Mouse (Mus musculus): Measurements from ENCODE around the gene Dpp10. TPM values are rescaled to one million over a fixed set of nuclear protein-coding genes. Genes with fewer than 3 reads are reported as not detected.

Gene Dpp10
- polyA plus RNA-seq, 1 experiment: not detected

DNA sequence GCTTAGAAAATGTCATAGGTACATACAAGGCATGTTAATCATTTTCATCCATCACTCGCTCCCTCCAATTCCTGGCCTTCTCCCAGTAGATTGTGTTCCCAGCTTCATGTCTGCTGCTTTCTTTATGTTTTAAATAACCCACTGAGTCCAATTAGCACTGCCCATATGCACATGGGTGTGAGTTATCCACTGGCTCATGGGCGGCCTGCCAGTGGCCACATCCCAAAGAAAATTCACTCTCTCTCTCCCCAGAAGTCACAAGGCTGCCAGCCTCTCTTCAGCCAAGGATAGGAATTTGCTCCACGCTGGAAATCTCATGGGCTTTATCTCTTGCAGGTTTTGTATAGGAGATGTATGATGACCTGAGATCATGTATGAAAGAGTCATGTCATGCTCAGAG is 338.1 kb downstream of the Dpp10 start:
- Histone ChIP-seq H3K4me1 (ENCODE audit: control insufficient read depth, insufficient read depth, low read length) (no peaks in the 10 kb centered on the region), H3K4me3 (ENCODE audit: insufficient read depth, low read length) (no peak overlapping the region), H3K27ac (ENCODE audit: insufficient read depth, low read depth, low read length) (no peak overlapping the region)
- TF ChIP-seq POLR2A (IDR thresholded peaks at IDR 0.05; ENCODE audit: borderline replicate concordance, low read depth, low read length) (no peak), CTCF (IDR thresholded peaks at IDR 0.05; ENCODE audit: low read depth, low read length) (no peak)

DNA sequence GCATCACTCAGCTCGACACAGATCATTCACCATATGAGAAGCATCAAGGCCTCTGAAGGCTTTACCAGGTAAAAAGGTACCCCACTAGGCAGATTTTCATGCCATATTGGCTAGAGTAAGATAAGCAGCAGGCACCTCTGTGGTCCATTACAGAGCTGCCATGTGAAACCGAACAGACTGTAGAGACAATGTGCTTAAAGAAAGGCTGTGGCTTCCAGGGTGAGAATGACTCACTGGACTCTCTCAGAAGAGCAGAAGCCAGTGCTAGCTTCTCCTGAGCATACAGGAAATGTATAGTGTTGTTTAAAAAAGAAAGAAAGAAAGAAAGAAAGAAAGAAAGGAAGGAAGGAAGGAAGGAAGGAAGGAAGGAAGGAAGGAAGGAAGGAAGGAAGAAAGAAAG is 386.9 kb downstream of the Dpp10 start:
- Histone ChIP-seq H3K4me1 (ENCODE audit: control insufficient read depth, insufficient read depth, low read length) (no peaks in the 10 kb centered on the region), H3K27ac (ENCODE audit: insufficient read depth, low read depth, low read length) (no peak overlapping the region), H3K4me3 (ENCODE audit: insufficient read depth, low read length) (no peak overlapping the region)
- TF ChIP-seq POLR2A (IDR thresholded peaks at IDR 0.05; ENCODE audit: borderline replicate concordance, low read depth, low read length): no peak
- no peak for TF ChIP-seq CTCF (IDR thresholded peaks at IDR 0.05; ENCODE audit: low read depth, low read length)

GRCm38 (mm10) chr1:123656607-123657006 is 388.8 kb downstream of the Dpp10 start:
- Histone ChIP-seq H3K27ac (ENCODE audit: insufficient read depth, low read depth, low read length) (no peak overlapping the region), H3K4me1 (ENCODE audit: control insufficient read depth, insufficient read depth, low read length) (no peaks in the 10 kb centered on the region), H3K4me3 (ENCODE audit: insufficient read depth, low read length) (no peak overlapping the region)
- no peak for TF ChIP-seq POLR2A (IDR thresholded peaks at IDR 0.05; ENCODE audit: borderline replicate concordance, low read depth, low read length)
- no peak for TF ChIP-seq CTCF (IDR thresholded peaks at IDR 0.05; ENCODE audit: low read depth, low read length)

- no peak overlapping the region for H3K27ac ChIP-seq (ENCODE audit: insufficient read depth, low read depth, low read length)
- H3K4me3 ChIP-seq (ENCODE audit: insufficient read depth, low read length): no peak overlapping the region
- TF ChIP-seq CTCF (IDR thresholded peaks at IDR 0.05; ENCODE audit: low read depth, low read length) (no peak), POLR2A (IDR thresholded peaks at IDR 0.05; ENCODE audit: borderline replicate concordance, low read depth, low read length) (no peak)
- H3K4me1 ChIP-seq (ENCODE audit: control insufficient read depth, insufficient read depth, low read length): no peaks in the 10 kb centered on the region
Observed at GRCm38 (mm10) chr1:123637897-123638296, 407.5 kb downstream of the Dpp10 start.

DNA sequence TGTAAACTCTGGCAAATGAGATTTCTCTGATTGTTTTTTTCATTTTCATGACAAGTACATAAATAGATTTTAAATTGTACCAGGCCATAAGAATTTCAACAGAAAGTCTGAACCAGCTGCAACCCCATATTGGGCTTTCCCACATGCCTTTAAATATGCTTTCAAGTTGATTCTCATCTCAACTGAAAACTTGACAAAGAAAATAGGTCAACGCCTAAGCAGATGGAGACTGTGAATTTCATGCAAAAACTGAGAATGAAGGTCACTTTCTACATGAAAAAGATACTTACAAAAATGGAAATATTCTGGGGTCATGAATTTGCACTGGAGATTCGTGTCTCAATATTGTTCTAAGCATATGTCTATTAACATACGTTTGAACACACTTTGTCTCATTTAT is 417.1 kb downstream of the Dpp10 start:
- Histone ChIP-seq H3K4me1 (ENCODE audit: control insufficient read depth, insufficient read depth, low read length) (no peaks in the 10 kb centered on the region), H3K27ac (ENCODE audit: insufficient read depth, low read depth, low read length) (no peak overlapping the region), H3K4me3 (ENCODE audit: insufficient read depth, low read length) (no peak overlapping the region)
- TF ChIP-seq POLR2A (IDR thresholded peaks at IDR 0.05; ENCODE audit: borderline replicate concordance, low read depth, low read length): no peak
- no peak for TF ChIP-seq CTCF (IDR thresholded peaks at IDR 0.05; ENCODE audit: low read depth, low read length)

GRCm38 (mm10) chr1:123584857-123585256 is 460.5 kb downstream of the Dpp10 start:
- H3K4me3 ChIP-seq (ENCODE audit: insufficient read depth, low read length): no peak overlapping the region
- TF ChIP-seq POLR2A (IDR thresholded peaks at IDR 0.05; ENCODE audit: borderline replicate concordance, low read depth, low read length) (no peak), CTCF (IDR thresholded peaks at IDR 0.05; ENCODE audit: low read depth, low read length) (no peak)
- H3K27ac ChIP-seq (ENCODE audit: insufficient read depth, low read depth, low read length): no peak overlapping the region
- H3K4me1 ChIP-seq (ENCODE audit: control insufficient read depth, insufficient read depth, low read length): no peaks in the 10 kb centered on the region

GRCm38 (mm10) chr1:123580112-123580511 is 465.2 kb downstream of the Dpp10 start:
- Histone ChIP-seq H3K4me3 (ENCODE audit: insufficient read depth, low read length) (no peak overlapping the region), H3K27ac (ENCODE audit: insufficient read depth, low read depth, low read length) (no peak overlapping the region), H3K4me1 (ENCODE audit: control insufficient read depth, insufficient read depth, low read length) (no peaks in the 10 kb centered on the region)
- TF ChIP-seq POLR2A (IDR thresholded peaks at IDR 0.05; ENCODE audit: borderline replicate concordance, low read depth, low read length): no peak
- no peak for TF ChIP-seq CTCF (IDR thresholded peaks at IDR 0.05; ENCODE audit: low read depth, low read length)

GRCm38 (mm10) chr1:123573713-123574112 is 471.6 kb downstream of the Dpp10 start:
- H3K4me1 ChIP-seq (ENCODE audit: control insufficient read depth, insufficient read depth, low read length): no peaks in the 10 kb centered on the region
- TF ChIP-seq POLR2A (IDR thresholded peaks at IDR 0.05; ENCODE audit: borderline replicate concordance, low read depth, low read length) (no peak), CTCF (IDR thresholded peaks at IDR 0.05; ENCODE audit: low read depth, low read length) (no peak)
- no peak overlapping the region for H3K4me3 ChIP-seq (ENCODE audit: insufficient read depth, low read length)
- no peak overlapping the region for H3K27ac ChIP-seq (ENCODE audit: insufficient read depth, low read depth, low read length)

- TF ChIP-seq CTCF (IDR thresholded peaks at IDR 0.05; ENCODE audit: low read depth, low read length) (no peak), POLR2A (IDR thresholded peaks at IDR 0.05; ENCODE audit: borderline replicate concordance, low read depth, low read length) (no peak)
- no peak overlapping the region for H3K4me3 ChIP-seq (ENCODE audit: insufficient read depth, low read length)
Observed at GRCm38 (mm10) chr1:123542496-123542895, 502.9 kb downstream of the Dpp10 start.

GRCm38 (mm10) chr1:123467729-123468128 is 577.6 kb downstream of the Dpp10 start:
- TF ChIP-seq CTCF (IDR thresholded peaks at IDR 0.05; ENCODE audit: low read depth, low read length) (no peak), POLR2A (IDR thresholded peaks at IDR 0.05; ENCODE audit: borderline replicate concordance, low read depth, low read length) (no peak)
- no peaks in the 10 kb centered on the region for H3K4me1 ChIP-seq (ENCODE audit: control insufficient read depth, insufficient read depth, low read length)
- H3K27ac ChIP-seq (ENCODE audit: insufficient read depth, low read depth, low read length): no peak overlapping the region
- no peak overlapping the region for H3K4me3 ChIP-seq (ENCODE audit: insufficient read depth, low read length)

More at GRCm38 (mm10) chr1:123542496-123542895, 502.9 kb downstream of the Dpp10 start:
- no peaks in the 10 kb centered on the region for H3K4me1 ChIP-seq (ENCODE audit: control insufficient read depth, insufficient read depth, low read length)
- no peak overlapping the region for H3K27ac ChIP-seq (ENCODE audit: insufficient read depth, low read depth, low read length)

DNA sequence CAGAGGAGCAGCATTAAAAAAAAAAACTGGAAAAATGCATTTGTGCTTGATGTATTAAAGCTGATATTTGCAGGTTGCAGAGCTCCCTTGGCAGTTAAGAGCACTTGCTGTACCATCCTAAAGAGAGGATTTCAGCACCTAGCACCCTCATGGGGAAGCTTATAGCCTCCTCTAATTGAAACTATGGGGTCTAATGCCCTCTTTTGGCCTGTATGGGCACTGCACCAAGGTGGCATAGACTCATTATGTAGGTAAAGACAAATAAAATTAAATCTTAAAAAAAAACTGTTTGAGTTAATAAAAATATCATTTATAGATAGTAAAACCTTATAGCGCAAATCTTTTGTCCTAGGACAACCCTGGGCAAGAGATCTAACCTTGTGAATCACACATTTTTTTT is 631.2 kb downstream of the Dpp10 start:
- no peak for TF ChIP-seq POLR2A (IDR thresholded peaks at IDR 0.05; ENCODE audit: borderline replicate concordance, low read depth, low read length)
- no peak for TF ChIP-seq CTCF (IDR thresholded peaks at IDR 0.05; ENCODE audit: low read depth, low read length)
- H3K27ac ChIP-seq (ENCODE audit: insufficient read depth, low read depth, low read length): no peak overlapping the region
- H3K4me3 ChIP-seq (ENCODE audit: insufficient read depth, low read length): no peak overlapping the region
- H3K4me1 ChIP-seq (ENCODE audit: control insufficient read depth, insufficient read depth, low read length): no peaks in the 10 kb centered on the region

Measured in bone marrow macrophage, adult 2 months (primary cell).